Mouse (Mus musculus): ENCODE data around the gene Tacc2. TPM values are rescaled to one million over a fixed set of nuclear protein-coding genes. Genes with fewer than 3 reads are reported as not detected.

Tacc2 gene
- polyA plus RNA-seq, 1 experiment from 2014 or later: 17.3 TPM

DNA sequence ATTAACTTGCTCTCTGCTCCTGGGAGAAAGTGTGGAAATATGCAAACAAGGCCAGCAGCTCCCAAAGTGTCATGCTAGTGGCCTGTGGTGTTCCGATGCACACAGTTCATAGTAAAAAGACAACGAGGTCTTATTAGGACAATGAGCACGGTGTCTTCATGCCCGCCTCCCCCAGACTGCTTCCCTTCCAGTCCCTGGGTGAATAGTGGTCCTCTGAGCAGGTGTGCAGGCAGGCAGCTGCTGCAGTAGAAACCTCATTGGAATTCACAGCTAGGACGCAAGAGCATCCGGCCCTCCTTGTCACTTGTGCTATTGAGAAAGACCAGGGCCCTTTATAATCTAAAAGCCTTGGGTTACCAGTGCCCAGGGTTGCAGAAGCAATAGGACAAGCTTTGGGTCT lies 136.1 kb downstream of the Tacc2 start:
- 78% methylated on average over 6 of the region's 6 CpGs for WGBS
- Histone ChIP-seq H3K4me3 (ENCODE audit: low read depth, low read length) (no peak overlapping the region), H3K27ac (ENCODE audit: low read depth, low read length) (no peak overlapping the region), H3K9ac (ENCODE audit: low read depth, low read length) (no peak overlapping the region), H3K27me3 (replicated peaks; ENCODE audit: control insufficient read depth, insufficient read depth, low read length) (no peaks in the 10 kb centered on the region), H3K36me3 (ENCODE audit: control insufficient read depth, insufficient read depth, low read length) (peaks cover 1% of the 10 kb centered on the region; the same call in 1 of the 2 replicates), H3K4me1 (replicated peaks; ENCODE audit: control insufficient read depth, insufficient read depth, low read length) (0 out of 2 replicates have a peak, but pooled peaks cover 2% of the 10 kb centered on the region), H3K9me3 (ENCODE audit: control insufficient read depth, low read length) (no peaks in the 10 kb centered on the region), H3K4me2 (no peak overlapping the region)
- DNase-seq (ENCODE audit: low spot score) (no peak), ATAC-seq (replicated peaks; ENCODE audit: low FRiP score) (no peak)

DNA sequence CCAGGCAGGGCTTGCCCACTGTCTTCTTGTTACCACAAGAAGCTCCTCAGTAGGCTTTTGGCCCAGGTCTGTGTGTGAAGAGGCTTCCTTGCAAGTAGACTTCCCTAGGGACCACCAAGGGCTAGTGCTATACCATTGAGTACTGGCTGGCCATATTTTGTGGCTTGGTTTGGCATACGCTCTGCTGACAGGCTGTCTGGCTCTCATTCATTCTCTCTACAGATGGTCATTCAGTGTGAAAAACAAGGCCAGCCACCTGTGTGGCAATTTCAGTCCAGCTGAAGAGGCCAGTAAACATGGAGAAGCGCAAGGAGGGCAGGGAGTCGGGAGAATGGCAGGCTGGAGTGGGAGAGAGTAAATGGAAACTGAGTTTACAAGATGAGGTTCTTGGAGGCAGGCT lies 138.2 kb downstream of the Tacc2 start:
- no peak for DNase-seq (ENCODE audit: low spot score)
- Histone ChIP-seq H3K4me2 (no peak overlapping the region), H3K36me3 (ENCODE audit: control insufficient read depth, insufficient read depth, low read length) (peaks cover 3% of the 10 kb centered on the region; the same call in 1 of the 2 replicates), H3K27me3 (replicated peaks; ENCODE audit: control insufficient read depth, insufficient read depth, low read length) (no peaks in the 10 kb centered on the region), H3K9ac (ENCODE audit: low read depth, low read length) (no peak overlapping the region), H3K9me3 (ENCODE audit: control insufficient read depth, low read length) (no peaks in the 10 kb centered on the region), H3K4me1 (replicated peaks; ENCODE audit: control insufficient read depth, insufficient read depth, low read length) (0 out of 2 replicates have a peak, but pooled peaks cover 3% of the 10 kb centered on the region), H3K4me3 (ENCODE audit: low read depth, low read length) (no peak overlapping the region), H3K27ac (ENCODE audit: low read depth, low read length) (no peak overlapping the region)
- no peak for ATAC-seq (replicated peaks; ENCODE audit: low FRiP score)
- WGBS: 88% methylated on average over 3 of the region's 3 CpGs

GRCm38 (mm10) chr7:130716341-130716740 lies 139.1 kb downstream of the Tacc2 start:
- no peak for DNase-seq (ENCODE audit: low spot score)
- Histone ChIP-seq H3K9ac (ENCODE audit: low read depth, low read length) (no peak overlapping the region), H3K4me3 (ENCODE audit: low read depth, low read length) (no peak overlapping the region), H3K27me3 (replicated peaks; ENCODE audit: control insufficient read depth, insufficient read depth, low read length) (no peaks in the 10 kb centered on the region), H3K27ac (ENCODE audit: low read depth, low read length) (no peak overlapping the region), H3K4me2 (no peak overlapping the region), H3K9me3 (ENCODE audit: control insufficient read depth, low read length) (no peaks in the 10 kb centered on the region), H3K36me3 (ENCODE audit: control insufficient read depth, insufficient read depth, low read length) (peaks cover 3% of the 10 kb centered on the region; the same call in 1 of the 2 replicates), H3K4me1 (replicated peaks; ENCODE audit: control insufficient read depth, insufficient read depth, low read length) (0 out of 2 replicates have a peak, but pooled peaks cover 3% of the 10 kb centered on the region)
- WGBS: 86% methylated on average over 4 of the region's 4 CpGs
- ATAC-seq (replicated peaks; ENCODE audit: low FRiP score): no peak

- H3K36me3 ChIP-seq (ENCODE audit: control insufficient read depth, insufficient read depth, low read length): peaks cover 3% of the 10 kb centered on the region; the same call in 1 of the 2 replicates
- H3K27me3 ChIP-seq (replicated peaks; ENCODE audit: control insufficient read depth, insufficient read depth, low read length): no peaks in the 10 kb centered on the region
- WGBS: 79% methylated on average over 6 of the region's 6 CpGs
- DNase-seq (ENCODE audit: low spot score) (no peak), ATAC-seq (replicated peaks; ENCODE audit: low FRiP score) (no peak)
- H3K9me3 ChIP-seq (ENCODE audit: control insufficient read depth, low read length): no peaks in the 10 kb centered on the region
- H3K9ac ChIP-seq (ENCODE audit: low read depth, low read length): no peak overlapping the region
- no peak overlapping the region for H3K27ac ChIP-seq (ENCODE audit: low read depth, low read length)
- no peak overlapping the region for H3K4me2 ChIP-seq
- H3K4me1 ChIP-seq (replicated peaks; ENCODE audit: control insufficient read depth, insufficient read depth, low read length): 0 out of 2 replicates have a peak, but pooled peaks cover 3% of the 10 kb centered on the region
- no peak overlapping the region for H3K4me3 ChIP-seq (ENCODE audit: low read depth, low read length)
These were observed 139.8 kb downstream of the Tacc2 start for GRCm38 (mm10) chr7:130716989-130717388.

- 0 out of 2 replicates have a peak, but pooled peaks cover 3% of the 10 kb centered on the region for H3K4me1 ChIP-seq (replicated peaks; ENCODE audit: control insufficient read depth, insufficient read depth, low read length)
- DNase-seq (ENCODE audit: low spot score) (no peak), ATAC-seq (replicated peaks; ENCODE audit: low FRiP score) (no peak)
- no peak overlapping the region for H3K4me3 ChIP-seq (ENCODE audit: low read depth, low read length)
- H3K36me3 ChIP-seq (ENCODE audit: control insufficient read depth, insufficient read depth, low read length): peaks cover 3% of the 10 kb centered on the region; the same call in 1 of the 2 replicates
- H3K4me2 ChIP-seq: no peak overlapping the region
- no peaks in the 10 kb centered on the region for H3K9me3 ChIP-seq (ENCODE audit: control insufficient read depth, low read length)
- no peaks in the 10 kb centered on the region for H3K27me3 ChIP-seq (replicated peaks; ENCODE audit: control insufficient read depth, insufficient read depth, low read length)
- no peak overlapping the region for H3K27ac ChIP-seq (ENCODE audit: low read depth, low read length)
- WGBS: 56% methylated on average over 16 of the region's 16 CpGs
- H3K9ac ChIP-seq (ENCODE audit: low read depth, low read length): no peak overlapping the region
These were observed 142.8 kb downstream of the Tacc2 start for GRCm38 (mm10) chr7:130719931-130720598.

DNA sequence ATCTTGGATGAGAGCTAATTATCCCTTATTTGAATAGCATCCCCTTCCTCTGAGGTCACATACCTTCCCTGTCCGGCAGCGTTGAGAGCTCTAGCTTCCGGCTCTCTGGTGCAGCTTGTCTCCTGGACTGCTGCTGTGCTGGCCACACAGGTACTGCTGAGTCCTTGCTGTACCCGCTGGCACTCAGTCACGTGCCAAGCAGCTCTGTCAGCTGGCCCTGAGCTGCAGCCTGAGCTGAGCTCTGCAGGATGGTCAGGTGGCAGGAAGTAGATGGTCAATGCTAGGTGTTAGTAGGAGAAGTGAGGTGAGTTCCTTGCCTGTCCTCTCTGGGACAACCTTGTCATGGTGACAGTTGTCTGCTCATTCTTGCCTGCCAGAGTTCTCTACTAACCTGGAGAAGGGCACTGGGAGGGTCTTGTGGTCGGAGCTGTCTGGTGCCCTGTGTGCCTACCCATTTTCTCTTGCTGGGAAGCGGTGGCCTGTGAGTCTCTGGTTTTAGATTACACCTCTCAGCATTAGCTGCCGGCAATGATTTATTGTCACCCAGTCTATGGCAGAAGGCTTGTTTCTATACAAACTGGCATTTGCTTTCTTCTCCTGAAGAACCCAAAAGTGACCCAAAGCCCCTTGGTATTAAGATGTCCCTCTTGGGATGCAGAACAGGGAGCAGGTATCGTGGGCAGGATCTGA lies 143.6 kb downstream of the Tacc2 start:
- no peak overlapping the region for H3K4me2 ChIP-seq

DNA sequence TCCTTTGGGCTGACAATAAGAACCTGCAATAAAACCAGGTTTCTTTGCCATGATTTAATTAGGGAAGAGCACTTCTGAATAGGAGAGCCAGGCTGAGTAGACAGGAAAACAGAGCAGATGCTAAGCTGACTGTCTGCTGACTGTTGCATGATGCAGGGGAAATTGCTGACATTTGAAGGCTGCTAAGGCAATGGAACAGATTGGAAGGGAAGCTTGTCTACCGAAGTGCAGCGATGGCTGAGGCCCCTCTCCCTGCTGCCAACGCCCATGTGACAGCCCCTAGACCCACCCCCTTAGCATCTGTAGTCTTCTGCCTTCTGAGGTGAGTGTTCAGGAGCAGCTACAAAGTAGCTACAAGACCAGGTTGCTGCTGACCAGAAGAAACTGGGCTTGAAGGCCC lies 148.9 kb downstream of the Tacc2 start:
- no peak overlapping the region for H3K4me2 ChIP-seq
- H3K4me3 ChIP-seq (ENCODE audit: low read depth, low read length): no peak overlapping the region
- no peak overlapping the region for H3K9ac ChIP-seq (ENCODE audit: low read depth, low read length)
- no peak overlapping the region for H3K27ac ChIP-seq (ENCODE audit: low read depth, low read length)
- DNase-seq (ENCODE audit: low spot score) (no peak), ATAC-seq (replicated peaks; ENCODE audit: low FRiP score) (no peak)
- WGBS: 52% methylated on average over 3 of the region's 3 CpGs
- H3K4me1 ChIP-seq (replicated peaks; ENCODE audit: control insufficient read depth, insufficient read depth, low read length): peaks cover 5% of the 10 kb centered on the region; the same call in 1 of the 2 replicates
- no peaks in the 10 kb centered on the region for H3K27me3 ChIP-seq (replicated peaks; ENCODE audit: control insufficient read depth, insufficient read depth, low read length)
- peaks cover 2% of the 10 kb centered on the region; the same call in 1 of the 2 replicates for H3K36me3 ChIP-seq (ENCODE audit: control insufficient read depth, insufficient read depth, low read length)
- no peaks in the 10 kb centered on the region for H3K9me3 ChIP-seq (ENCODE audit: control insufficient read depth, low read length)

More for the DNA sequence above, 143.6 kb downstream of the Tacc2 start:
- no peak overlapping the region for H3K4me3 ChIP-seq (ENCODE audit: low read depth, low read length)
- 0 out of 2 replicates have a peak, but pooled peaks cover 3% of the 10 kb centered on the region for H3K4me1 ChIP-seq (replicated peaks; ENCODE audit: control insufficient read depth, insufficient read depth, low read length)
- no peak overlapping the region for H3K27ac ChIP-seq (ENCODE audit: low read depth, low read length)
- H3K36me3 ChIP-seq (ENCODE audit: control insufficient read depth, insufficient read depth, low read length): 0 out of 2 replicates have a peak, but pooled peaks cover 3% of the 10 kb centered on the region
- H3K9ac ChIP-seq (ENCODE audit: low read depth, low read length): no peak overlapping the region
- 76% methylated on average over 9 of the region's 9 CpGs for WGBS
- ATAC-seq (replicated peaks; ENCODE audit: low FRiP score) (no peak), DNase-seq (ENCODE audit: low spot score) (no peak)
- H3K27me3 ChIP-seq (replicated peaks; ENCODE audit: control insufficient read depth, insufficient read depth, low read length): no peaks in the 10 kb centered on the region
- H3K9me3 ChIP-seq (ENCODE audit: control insufficient read depth, low read length): no peaks in the 10 kb centered on the region

GRCm38 (mm10) chr7:130726724-130727422 lies 149.6 kb downstream of the Tacc2 start:
- Histone ChIP-seq H3K4me3 (ENCODE audit: low read depth, low read length) (no peak overlapping the region), H3K27me3 (replicated peaks; ENCODE audit: control insufficient read depth, insufficient read depth, low read length) (no peaks in the 10 kb centered on the region), H3K9ac (ENCODE audit: low read depth, low read length) (no peak overlapping the region), H3K4me1 (replicated peaks; ENCODE audit: control insufficient read depth, insufficient read depth, low read length) (peaks cover 5% of the 10 kb centered on the region; the same call in 1 of the 2 replicates), H3K9me3 (ENCODE audit: control insufficient read depth, low read length) (no peaks in the 10 kb centered on the region), H3K27ac (ENCODE audit: low read depth, low read length) (no peak overlapping the region), H3K4me2 (no peak overlapping the region), H3K36me3 (ENCODE audit: control insufficient read depth, insufficient read depth, low read length) (peaks cover 2% of the 10 kb centered on the region; the same call in 1 of the 2 replicates)
- 52% methylated on average over 8 of the region's 8 CpGs for WGBS
- ATAC-seq (replicated peaks; ENCODE audit: low FRiP score) (no peak), DNase-seq (ENCODE audit: low spot score) (no peak)
